Mouse (Mus musculus) lung, adult 18-20 months (tissue): ENCODE data around the gene Slc26a3.

Experiments
- DNase-seq, 2 experiments: peaks; one replicate each; pipeline ENCODE4 v3.0.0; 2022; ENCODE audit warnings: mixed read lengths in 2 of 2

Gene Slc26a3

GRCm38 (mm10) chr12:31520119-31520518, 129.4 kb downstream of the Slc26a3 start:
- no peak for DNase-seq

GRCm38 (mm10) chr12:31521371-31521770, 130.7 kb downstream of the Slc26a3 start:
- no peak for DNase-seq
